Mouse (Mus musculus) gastrocnemius, postnatal 10 days (tissue): ENCODE data around the gene Efcab14. TPM values are rescaled to one million over a fixed set of nuclear protein-coding genes. Genes with fewer than 3 reads are reported as not detected.

Source experiments
- DNase-seq: peaks from one replicate; pipeline ENCODE4 v3.0.0; 2021; ENCODE audit warnings: mixed read lengths
- total RNA-seq, 2 experiments: library from RNA; stranded (reverse); gene quantifications; 2 replicates each; pipeline ENCODE4 v1.2.3; 2021

Efcab14 gene
- total RNA-seq, 2 experiments from 2014 or later, result 28.6 to 31.3 TPM

DNA sequence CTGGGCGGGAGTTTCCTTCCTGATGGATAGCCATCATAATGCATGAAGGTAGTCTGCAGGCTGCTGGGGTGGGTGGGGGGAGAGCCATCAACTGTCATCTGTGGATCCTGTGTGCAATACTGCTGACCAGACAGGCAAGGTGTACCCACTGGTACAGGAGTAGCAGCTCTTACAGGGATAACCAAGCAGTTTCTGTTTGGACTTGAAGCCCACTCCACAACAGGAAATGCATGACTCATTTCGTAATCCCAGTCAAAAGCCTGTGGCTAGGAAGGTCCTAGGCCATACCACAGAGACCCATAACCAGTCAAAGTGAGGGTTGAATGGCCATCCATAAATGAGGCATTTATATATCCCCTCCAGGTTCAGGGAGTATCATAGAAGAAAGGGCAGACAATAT lies 40.1 kb downstream of the Efcab14 start:
- no peak for DNase-seq

DNA sequence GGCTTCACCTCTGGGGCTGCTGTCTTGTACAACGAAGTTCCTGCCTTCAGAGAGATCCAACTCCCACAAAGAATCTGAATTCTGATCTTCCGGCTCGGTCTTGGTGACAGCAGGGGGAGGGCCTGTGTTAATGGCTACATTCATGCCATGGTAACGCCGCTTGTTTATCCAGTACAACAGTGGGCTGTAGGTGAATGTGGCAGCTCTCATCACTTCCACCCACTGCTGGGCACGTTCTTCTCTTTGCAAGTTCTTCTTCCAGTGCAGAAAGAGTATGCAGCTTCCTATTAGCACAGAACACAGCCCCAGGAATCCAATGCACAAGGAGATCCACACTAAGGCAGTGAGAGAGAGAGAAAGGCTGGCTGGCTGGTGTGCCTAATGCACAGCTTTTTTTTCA lies 42.7 kb downstream of the Efcab14 start:
- no peak for DNase-seq

DNA sequence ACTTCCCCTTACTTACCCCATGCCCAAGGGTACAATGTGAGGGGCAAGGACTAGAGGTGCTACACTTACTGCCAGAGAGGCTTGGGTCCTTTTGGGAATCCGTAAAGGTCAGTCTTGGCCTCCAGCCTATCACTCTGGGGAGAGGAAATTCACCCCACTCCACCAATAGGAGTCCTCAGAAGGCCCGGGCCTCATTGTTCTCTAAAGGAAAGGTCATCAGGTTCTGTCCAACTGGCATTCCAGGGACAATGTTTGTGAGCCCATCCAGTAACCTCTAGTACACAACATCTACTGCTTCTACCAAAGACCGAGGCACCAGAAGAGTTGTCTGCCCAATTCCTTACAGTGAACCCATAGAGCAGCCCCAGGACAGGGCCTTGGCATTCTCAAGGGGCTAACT lies 43.4 kb downstream of the Efcab14 start, which contains the start of gene Tex38:
Gene Tex38 (minus strand): TSS at position 101 of the 400 bp plus-strand sequence.
- no peak for DNase-seq

DNA sequence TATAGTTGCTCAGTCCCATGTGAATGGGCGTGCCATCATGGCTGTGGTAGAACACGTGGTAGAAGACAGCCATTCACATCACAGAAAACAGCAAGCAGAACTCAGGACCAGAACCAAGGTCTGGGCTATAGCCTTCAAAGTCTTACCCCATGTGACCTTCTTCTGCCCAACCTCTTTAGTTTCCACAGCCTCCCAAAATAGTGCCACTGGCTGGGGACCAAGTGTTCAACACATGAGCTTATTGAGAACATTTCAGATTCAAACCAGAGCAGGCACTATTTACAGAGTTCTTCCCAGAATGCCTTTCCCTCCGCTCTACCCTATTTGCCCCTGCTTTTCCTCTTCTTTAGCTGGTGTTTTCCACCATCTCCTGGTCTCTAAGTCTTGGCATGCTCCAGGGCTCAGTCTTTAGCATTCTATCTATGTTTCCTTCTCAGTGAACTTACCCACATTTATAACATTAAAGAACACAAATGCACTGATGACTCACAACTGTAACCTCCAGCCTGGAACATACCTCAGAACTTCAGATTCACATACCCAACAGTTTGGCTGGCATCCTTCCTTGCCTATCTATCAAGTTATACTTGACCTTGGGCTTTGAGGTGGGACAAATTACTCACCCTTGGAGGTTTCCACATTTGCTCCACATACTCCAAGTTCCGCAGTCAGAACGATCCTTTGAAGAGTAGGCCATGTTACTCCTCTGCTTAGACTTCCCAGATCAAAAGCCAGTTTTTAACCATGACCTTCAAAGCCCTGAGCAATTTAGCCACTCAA lies 44.7 kb downstream of the Efcab14 start:
- no peak for DNase-seq

DNA sequence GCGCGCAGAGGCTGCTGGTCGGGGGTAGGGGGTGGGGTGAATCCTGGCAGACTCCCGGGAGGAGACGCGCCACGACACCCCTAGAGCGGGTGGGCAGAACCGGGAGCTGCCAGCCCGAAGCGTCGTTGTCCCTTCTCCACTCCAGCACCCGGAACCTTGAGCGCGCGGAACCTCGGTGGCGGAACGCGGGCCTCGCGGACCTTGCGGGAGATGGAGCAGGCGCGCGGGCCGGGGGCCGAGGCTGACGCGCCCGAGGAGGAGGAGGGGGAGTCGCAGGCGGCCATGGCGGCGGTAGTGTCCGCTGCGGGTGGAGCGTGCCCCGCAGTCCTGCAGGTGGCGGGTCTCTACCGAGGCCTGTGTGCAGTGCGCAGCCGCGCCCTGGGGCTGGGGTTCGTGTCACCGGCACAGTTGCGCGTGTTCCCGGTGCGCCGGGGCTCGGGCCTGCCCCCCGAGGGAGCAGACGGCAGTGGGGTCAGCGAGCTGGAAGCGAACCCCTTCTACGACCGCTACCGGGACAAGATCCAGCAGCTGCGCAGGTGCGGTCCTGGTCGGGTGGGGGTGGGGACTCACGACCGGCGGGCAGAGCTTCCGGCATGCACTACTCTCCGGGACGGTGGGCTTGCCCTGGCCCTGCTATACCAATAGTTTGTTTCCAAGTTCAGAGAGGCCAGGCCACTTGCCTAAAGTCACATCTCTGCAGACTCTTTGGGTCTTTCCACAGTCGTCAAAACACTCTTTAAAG lies 47.4 kb downstream of the Efcab14 start, which contains the start of gene Atpaf1:
Gene Atpaf1 (plus strand): TSS at position 44 of the 742 bp plus-strand sequence.
- DNase-seq, result peak; percentile 80

DNA sequence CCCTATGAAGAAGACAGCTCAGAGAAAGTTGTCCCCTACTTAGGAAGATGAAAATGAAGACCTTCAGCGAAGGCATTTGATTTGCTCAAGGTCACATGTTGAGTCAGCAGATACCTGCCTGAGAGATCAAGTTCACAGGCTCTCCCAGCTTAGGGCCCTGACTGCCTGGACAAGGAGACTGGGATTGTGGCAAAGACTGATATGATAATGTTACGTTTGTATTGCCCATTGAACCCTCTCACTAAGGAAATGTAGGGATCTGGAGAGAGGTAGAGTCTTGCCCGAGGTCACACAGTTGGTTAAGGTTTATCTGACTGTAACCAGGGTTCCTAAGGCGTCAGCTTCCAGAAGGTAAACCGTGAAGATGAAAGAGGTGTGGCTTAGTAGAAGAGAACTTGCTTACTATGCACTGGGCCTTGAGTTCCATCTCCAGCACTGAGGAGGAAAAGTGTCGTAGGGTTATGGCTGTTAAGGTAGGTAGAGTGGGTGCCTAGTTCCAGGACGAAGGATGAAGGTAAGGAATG lies 48.0 kb downstream of the Efcab14 start:
- no peak for DNase-seq

DNA sequence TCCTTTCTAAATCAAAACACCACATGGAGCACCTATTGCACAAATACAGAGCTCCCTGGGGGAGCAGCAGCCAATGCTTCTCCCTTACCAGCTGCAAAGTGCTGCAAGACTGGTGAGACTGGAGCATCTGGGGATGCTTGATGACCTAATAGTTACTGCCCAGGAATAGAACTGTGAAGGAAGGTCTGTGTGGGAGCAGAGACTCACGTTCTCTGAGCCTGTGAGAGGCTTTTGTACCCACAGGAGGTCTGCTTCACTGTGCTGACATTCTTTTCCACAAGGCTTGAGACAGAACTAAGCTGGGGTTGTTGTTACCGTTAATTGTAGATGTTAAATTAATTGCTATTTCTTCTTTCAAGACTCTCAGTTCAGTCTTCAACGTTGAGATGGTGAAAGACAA lies 53.3 kb downstream of the Efcab14 start:
- DNase-seq, result no peak

DNA sequence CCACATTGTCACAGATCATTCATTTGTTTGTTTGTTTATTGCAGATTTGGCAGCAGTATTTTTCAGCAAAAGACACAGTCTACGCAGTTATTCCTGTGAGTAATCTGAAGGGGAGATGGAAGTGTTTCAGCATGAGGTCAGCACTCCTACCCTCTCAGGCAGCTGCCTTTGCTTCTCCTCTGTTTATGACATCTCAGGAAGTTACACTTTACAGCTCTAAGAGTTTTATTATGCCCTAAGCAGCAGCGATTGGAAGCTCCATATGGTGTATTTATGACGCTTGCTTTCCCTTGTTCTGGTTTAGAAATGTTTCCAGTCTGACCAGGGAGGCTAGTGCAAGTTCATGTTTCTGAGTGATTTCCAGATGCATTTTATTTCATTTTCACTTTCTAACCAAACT lies 57.8 kb downstream of the Efcab14 start:
- no peak for DNase-seq

DNA sequence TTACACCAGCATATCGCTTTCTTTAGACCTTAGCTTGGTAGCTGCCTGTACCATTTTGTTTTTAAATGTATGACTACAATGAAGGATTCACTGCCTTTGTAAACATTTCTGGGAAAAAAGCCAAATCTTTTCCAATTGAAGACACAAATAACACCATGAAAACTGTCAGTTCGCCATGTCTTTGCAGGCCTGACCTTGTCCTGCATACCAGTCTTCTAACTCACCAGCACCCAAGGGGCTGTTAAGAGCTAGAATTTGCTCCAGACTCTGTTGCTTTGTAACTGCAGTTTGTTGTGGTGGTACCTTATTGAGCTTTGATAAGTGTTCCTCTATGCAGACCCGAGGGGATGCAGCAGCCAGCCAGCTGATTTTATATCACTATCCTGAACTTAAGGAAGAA lies 62.4 kb downstream of the Efcab14 start:
- no peak for DNase-seq

DNA sequence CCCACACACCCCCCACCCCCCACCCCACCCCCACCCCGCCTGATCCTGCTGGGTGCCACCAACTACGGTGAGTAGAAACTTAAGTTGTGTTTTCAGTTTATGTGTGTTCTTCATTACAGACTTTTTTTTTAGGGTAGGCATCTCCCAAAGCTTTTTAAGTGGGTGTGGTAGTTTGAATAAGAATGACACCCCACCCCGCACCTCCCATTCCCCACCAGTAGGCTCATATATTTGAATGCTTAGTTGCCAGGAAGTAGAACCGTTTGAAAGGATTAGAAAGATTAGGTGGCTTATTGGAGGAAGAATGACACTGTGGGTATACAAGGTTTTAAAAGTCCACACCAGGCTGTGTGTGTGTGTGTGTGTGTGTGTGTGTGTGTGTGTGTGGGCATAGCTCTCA lies 74.8 kb downstream of the Efcab14 start:
- no peak for DNase-seq

DNA sequence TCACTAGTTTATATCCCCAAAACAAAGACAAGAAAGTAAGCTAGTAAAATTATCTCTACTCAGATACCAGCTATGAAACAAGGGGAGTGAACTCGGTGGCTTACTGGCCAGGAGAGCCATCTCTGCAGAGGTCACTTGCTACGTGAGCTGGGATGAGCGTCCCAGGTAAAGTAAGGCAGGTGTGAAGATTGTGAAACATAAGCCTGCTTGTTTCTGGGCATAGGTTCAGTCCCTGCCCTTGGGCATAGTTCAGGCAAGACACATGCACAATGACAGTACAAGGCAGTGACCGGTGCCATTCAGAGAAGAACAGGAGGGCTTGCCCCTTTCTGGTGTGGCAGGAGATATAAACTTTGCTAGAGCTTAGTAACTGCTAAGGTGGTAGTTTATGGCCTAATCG lies 78.1 kb downstream of the Efcab14 start:
- DNase-seq, result no peak

DNA sequence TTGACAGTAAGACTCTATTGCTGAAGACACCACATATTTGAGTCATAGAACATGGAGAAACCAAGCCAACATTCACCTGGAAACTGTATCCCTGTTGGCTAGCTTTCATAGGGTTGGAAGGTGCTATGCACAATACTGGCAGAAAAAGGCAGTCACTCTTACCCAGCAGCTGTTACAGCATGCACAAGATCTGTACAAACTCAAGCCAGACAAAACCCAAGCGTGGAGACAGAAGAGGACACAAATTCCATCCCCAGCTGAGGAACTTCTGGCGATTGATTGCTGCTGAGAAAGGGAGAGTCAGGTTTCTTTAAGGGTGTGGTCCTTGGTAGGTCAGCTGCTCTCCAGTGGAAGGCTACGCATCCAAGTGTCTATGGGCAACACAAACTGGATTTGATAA lies 82.7 kb downstream of the Efcab14 start:
- no peak for DNase-seq

DNA sequence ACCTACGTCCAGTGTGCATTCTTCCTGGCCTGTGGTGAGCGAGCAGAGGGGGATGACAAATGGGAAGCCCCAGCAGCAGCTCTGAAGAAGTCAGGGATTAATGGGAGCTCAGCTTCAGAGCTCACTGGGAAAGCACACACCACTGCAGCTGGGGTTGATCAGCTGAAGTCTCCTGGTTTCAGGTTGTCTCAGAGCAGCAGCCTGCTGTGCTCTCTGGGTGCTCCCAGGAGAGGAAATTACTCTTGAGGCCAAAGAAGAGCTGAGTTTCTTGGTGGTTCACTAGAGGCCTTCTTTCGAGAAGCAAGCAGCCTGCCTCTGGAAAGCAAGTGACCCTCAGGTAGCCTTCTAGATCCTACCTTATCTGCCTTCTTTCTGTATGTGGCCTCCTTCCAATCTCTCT lies 83.4 kb downstream of the Efcab14 start:
- DNase-seq, result no peak

DNA sequence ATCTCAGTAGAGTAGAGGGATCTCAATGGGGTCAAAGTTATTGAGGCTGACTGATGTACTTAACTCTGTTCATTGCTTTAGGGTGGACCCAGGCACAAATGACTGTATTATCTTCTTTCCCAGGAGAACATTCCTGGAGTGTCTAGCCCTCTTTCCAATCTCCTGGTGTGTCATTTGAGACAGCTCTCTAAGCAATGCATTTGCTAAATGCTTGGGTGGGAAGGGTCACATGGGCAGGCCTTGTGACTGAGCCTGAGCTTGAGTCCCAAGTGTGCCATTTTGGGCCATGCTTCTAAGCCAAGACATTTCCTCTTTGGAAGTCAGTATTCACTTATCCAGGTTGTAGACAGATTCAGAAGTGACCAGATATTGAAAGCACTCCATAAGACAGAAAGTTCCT lies 83.9 kb downstream of the Efcab14 start:
- DNase-seq, result no peak

DNA sequence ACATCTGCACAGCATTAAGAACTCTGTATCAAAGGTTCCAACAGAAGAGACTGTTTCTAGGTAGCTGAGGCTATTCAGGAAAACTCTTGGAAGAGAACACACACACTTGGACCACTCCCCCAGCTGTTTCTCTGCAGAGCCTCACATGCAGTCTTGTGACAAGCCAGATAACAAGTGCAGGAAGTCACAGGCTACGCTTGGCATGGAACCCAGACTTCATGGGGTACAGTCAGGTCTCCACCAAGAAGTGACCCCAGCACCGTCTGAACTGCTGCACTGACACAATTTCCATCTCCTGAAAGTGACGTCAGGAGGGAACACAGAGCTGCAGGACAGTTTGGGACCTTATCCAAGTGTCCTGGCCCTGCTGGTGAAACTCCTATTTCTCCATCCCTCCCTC lies 84.4 kb downstream of the Efcab14 start:
- DNase-seq, result no peak

DNA sequence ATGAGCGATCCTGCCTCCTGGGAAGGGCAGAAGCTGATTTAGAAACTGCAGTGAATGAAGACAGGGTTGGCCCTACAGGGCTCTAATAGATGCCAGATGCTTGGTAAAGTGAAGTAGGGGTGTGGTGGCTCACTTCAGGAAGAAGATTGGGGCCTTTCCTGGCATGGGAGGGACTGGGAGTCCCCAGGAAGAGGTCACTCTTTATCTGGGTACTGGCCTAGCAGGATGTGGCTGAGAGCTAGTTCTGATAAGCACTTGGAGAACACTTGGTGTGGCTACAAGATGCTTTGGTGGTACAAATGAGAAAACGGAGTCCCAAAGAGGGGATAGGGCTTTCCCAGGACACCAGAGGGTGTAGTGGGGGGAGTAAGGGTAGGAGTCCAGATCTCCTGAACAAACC lies 86.6 kb downstream of the Efcab14 start:
- no peak for DNase-seq

DNA sequence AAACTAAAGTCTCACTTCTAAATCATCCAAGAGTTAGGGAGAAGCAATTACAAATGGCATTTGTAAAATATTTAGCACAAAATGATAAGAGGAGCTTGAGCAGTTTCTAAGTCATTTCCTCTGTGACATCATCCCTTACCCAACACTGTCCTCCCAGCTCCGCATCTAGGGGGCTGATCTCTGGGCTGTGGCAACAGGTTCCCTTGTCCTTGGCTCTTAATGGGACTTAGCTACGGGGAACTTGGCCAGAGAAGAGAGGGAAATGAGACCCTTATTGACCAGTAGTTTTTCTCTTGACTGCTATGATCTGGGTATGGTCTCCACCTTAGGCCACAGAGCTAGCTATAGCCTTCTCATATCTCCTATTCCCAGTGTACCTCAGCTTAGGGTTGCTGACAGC lies 87.7 kb downstream of the Efcab14 start:
- DNase-seq, result no peak

Other genes with a start within 250 kb of the Efcab14 start
- not detected for gene Cyp4a14, start 241.6 kb upstream of the Efcab14 start, total RNA-seq
- not detected for gene Cyp4a10, start 219.5 kb upstream of the Efcab14 start, total RNA-seq
- not detected for gene Cyp4a31, start 174.1 kb upstream of the Efcab14 start, total RNA-seq
- not detected for gene Cyp4a32, start 136.8 kb upstream of the Efcab14 start, total RNA-seq
- gene Cyp4b1, start 90.0 kb upstream of the Efcab14 start, total RNA-seq, result 1 to 10 TPM; 2.0 to 2.6 TPM
- gene Tex38, start 43.3 kb downstream of the Efcab14 start, total RNA-seq, result under 1 TPM; 0.56 to 0.82 TPM
- gene Atpaf1, start 47.1 kb downstream of the Efcab14 start, total RNA-seq, result 10 to 100 TPM; 33.8 to 40.4 TPM
- 1 to 10 TPM; 4.8 to 5.6 TPM for gene Mob3c, start 90.3 kb downstream of the Efcab14 start, total RNA-seq
- 10 to 100 TPM; 28.9 to 30.6 TPM for gene Mknk1, start 101.5 kb downstream of the Efcab14 start, total RNA-seq
- gene Kncn, start 146.7 kb downstream of the Efcab14 start, total RNA-seq, result not detected
- not detected for gene 6430628N08Rik, start 152.9 kb downstream of the Efcab14 start, total RNA-seq
- gene Dmbx1, start 202.2 kb downstream of the Efcab14 start, total RNA-seq, result not detected